Mouse (Mus musculus) bone marrow, adult 2 months (tissue): ENCODE data around the gene Pde7b.

Experiments used
- CTCF ChIP-seq: fragments of 200-500 bp; IDR thresholded peaks from 2 replicates; pipeline ENCODE4 v1.5.1; 2011; ENCODE audit warnings: low read length, control low read depth; ENCODE audit not compliant: control insufficient read depth, insufficient read depth
- POLR2A ChIP-seq: fragments of 200-500 bp; IDR thresholded peaks from 2 replicates; pipeline ENCODE4 v1.6.1; 2011; ENCODE audit warnings: low read depth, mild to moderate bottlenecking, control low read depth, low read length, borderline replicate concordance; ENCODE audit not compliant: control insufficient read depth

- TF ChIP-seq CTCF (no peak), POLR2A (no peak)
These were observed 260.2 kb downstream of the Pde7b start for GRCm38 (mm10) chr10:20464631-20465030.
